Mouse (Mus musculus): ENCODE results near the gene Shpk.

DNA sequence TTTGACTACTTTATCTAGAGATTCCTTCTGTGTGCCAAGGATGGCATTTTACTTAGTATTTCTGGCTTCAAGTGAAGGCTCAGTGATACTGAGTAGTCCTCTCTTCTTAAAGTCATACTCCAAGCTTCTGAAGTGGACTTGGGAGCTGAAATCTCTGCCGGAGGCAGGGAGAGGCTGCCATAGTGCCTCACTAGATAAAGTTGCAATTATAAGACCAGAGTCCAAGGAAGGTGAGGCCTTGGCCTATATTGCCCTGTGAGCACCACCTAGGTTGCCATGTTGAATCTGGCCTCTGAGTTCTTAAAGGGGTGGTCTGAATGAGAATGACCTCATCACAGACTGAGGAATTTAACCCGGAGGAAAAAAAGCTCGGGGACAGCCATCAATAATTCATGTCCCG lies 43.5 kb downstream of the Shpk start:
- TF ChIP-seq EP300 (IDR thresholded peaks at IDR 0.05; ENCODE audit: low read depth), result no peak
- TF ChIP-seq CTCF (IDR thresholded peaks at IDR 0.05; ENCODE audit: low read depth), result no peak

Data from liver, embryonic 14.5 days (tissue).